Mouse (Mus musculus): ENCODE data around the gene Denr. TPM values are rescaled to one million over a fixed set of nuclear protein-coding genes. Genes with fewer than 3 reads are reported as not detected.

Gene Denr
- polyA plus RNA-seq, 1 experiment from 2014 or later, result 95.3 TPM

DNA sequence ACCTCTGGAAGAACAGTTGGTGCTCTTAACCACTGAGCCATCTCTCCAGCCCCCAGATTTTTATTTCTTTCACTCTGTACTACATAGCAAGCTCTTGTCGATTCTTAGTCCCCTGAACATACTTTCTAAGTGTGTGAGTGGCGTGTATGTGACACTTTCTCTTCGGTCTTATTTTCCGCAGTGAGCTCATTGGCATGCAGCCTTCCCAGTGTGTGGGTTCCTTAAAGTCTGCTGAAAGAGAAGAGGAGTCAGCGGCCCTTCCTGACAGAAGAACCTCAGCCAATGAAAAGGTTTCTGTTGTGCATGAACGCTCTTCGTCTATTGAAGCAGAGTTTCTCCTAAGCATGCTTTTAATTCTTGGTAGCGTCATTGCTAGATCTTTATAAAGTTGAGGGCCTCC lies 50.2 kb downstream of the Denr start:
- DNase-seq (ENCODE audit: low spot score), result no peak
- no peaks in the 10 kb centered on the region for H3K4me1 ChIP-seq (ENCODE audit: control insufficient read depth, insufficient read depth, low read length)
- no peak overlapping the region for H3K4me3 ChIP-seq (ENCODE audit: low read depth, low read length)
- H3K27me3 ChIP-seq (replicated peaks; ENCODE audit: control insufficient read depth, insufficient read depth, low read length), result no peaks in the 10 kb centered on the region
- WGBS, result 80% methylated on average over 8 of the region's 8 CpGs
- no peak overlapping the region for H3K4me2 ChIP-seq (ENCODE audit: low read length)
- H3K9ac ChIP-seq (ENCODE audit: low read length), result no peak overlapping the region
- H3K27ac ChIP-seq (ENCODE audit: low read depth, low read length), result no peak overlapping the region
- no peaks in the 10 kb centered on the region for H3K36me3 ChIP-seq (ENCODE audit: control insufficient read depth, insufficient read depth, low read length)
- H3K9me3 ChIP-seq (replicated peaks; ENCODE audit: control insufficient read depth, low read length), result no peaks in the 10 kb centered on the region
- ATAC-seq, result no peak

DNA sequence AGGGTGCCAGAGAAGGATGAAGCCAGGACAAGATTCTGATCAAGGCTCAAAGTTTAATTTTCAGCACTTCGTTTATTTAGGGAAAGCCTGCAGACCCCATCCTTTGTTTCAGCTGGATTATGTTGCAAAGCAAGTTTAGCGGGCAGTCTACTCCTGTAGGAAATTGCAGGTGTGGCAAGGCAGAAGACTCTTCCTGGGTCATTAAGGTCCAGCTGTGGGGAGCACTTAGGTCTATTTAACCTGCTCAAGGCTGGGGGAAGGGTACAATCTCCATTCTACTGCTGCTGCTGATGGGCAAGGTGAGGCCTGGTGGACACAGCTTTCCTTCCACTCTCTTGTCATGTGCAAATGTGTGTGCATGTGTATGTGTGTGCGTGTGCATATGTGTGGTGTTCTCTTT lies 52.0 kb downstream of the Denr start:
- H3K9me3 ChIP-seq (replicated peaks; ENCODE audit: control insufficient read depth, low read length), result no peaks in the 10 kb centered on the region
- no peak for DNase-seq (ENCODE audit: low spot score)
- H3K9ac ChIP-seq (ENCODE audit: low read length), result no peak overlapping the region
- no peak overlapping the region for H3K27ac ChIP-seq (ENCODE audit: low read depth, low read length)
- no peaks in the 10 kb centered on the region for H3K27me3 ChIP-seq (replicated peaks; ENCODE audit: control insufficient read depth, insufficient read depth, low read length)
- no peaks in the 10 kb centered on the region for H3K36me3 ChIP-seq (ENCODE audit: control insufficient read depth, insufficient read depth, low read length)
- H3K4me2 ChIP-seq (ENCODE audit: low read length), result no peak overlapping the region
- WGBS, result 74% methylated on average over 3 of the region's 3 CpGs
- H3K4me3 ChIP-seq (ENCODE audit: low read depth, low read length), result no peak overlapping the region
- ATAC-seq, result no peak
- no peaks in the 10 kb centered on the region for H3K4me1 ChIP-seq (ENCODE audit: control insufficient read depth, insufficient read depth, low read length)

DNA sequence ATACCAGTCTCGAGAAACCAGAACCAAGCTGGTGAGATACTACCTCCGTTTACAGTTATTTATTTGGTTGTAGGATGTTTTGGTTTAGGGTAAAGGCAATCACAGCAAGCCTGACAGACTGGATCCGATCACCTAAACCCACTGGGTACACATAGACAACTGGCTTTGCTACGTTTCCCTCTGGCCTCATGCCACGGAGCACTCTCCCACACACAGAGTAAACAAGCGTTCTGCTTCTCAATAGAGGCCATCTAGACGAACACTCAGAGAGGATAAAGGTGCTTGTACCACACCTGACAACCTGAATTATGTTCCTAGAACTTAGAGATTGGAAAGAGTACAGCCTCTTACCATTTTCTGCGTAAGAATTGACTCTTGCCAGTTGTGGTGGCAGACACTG lies 53.2 kb downstream of the Denr start:
- no peaks in the 10 kb centered on the region for H3K9me3 ChIP-seq (replicated peaks; ENCODE audit: control insufficient read depth, low read length)
- no peak overlapping the region for H3K4me3 ChIP-seq (ENCODE audit: low read depth, low read length)
- no peak overlapping the region for H3K4me2 ChIP-seq (ENCODE audit: low read length)
- no peak overlapping the region for H3K27ac ChIP-seq (ENCODE audit: low read depth, low read length)
- WGBS, result 79% methylated on average over 8 of the region's 8 CpGs
- H3K4me1 ChIP-seq (ENCODE audit: control insufficient read depth, insufficient read depth, low read length), result no peaks in the 10 kb centered on the region
- H3K9ac ChIP-seq (ENCODE audit: low read length), result no peak overlapping the region
- DNase-seq (ENCODE audit: low spot score), result no peak
- H3K36me3 ChIP-seq (ENCODE audit: control insufficient read depth, insufficient read depth, low read length), result no peaks in the 10 kb centered on the region
- H3K27me3 ChIP-seq (replicated peaks; ENCODE audit: control insufficient read depth, insufficient read depth, low read length), result no peaks in the 10 kb centered on the region
- no peak for ATAC-seq

DNA sequence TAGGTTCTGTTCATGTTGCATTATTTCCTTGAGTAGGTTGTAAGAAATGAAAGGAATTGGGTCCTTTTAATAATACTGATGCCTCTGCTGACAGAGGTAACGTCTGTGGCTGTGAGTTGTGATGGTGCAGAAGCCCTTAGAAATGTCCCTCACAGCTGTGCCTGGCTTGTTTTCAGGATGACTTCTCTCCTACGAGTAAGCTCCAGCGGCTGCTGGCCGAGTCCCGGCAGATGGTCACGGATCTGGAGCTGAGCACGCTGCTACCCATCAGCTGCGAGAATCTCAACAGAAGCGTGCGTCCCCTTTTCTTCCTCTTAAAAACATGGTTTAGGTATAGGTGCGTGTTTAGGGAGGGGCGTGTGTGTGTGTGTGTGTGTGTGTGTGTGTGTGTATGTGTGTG lies 54.1 kb downstream of the Denr start:
- no peaks in the 10 kb centered on the region for H3K4me1 ChIP-seq (ENCODE audit: control insufficient read depth, insufficient read depth, low read length)
- ATAC-seq, result no peak
- H3K9me3 ChIP-seq (replicated peaks; ENCODE audit: control insufficient read depth, low read length), result no peaks in the 10 kb centered on the region
- no peak overlapping the region for H3K4me2 ChIP-seq (ENCODE audit: low read length)
- DNase-seq (ENCODE audit: low spot score), result no peak
- 87% methylated on average over 12 of the region's 12 CpGs for WGBS
- H3K9ac ChIP-seq (ENCODE audit: low read length), result no peak overlapping the region
- no peaks in the 10 kb centered on the region for H3K27me3 ChIP-seq (replicated peaks; ENCODE audit: control insufficient read depth, insufficient read depth, low read length)
- H3K4me3 ChIP-seq (ENCODE audit: low read depth, low read length), result no peak overlapping the region
- no peak overlapping the region for H3K27ac ChIP-seq (ENCODE audit: low read depth, low read length)
- H3K36me3 ChIP-seq (ENCODE audit: control insufficient read depth, insufficient read depth, low read length), result no peaks in the 10 kb centered on the region

DNA sequence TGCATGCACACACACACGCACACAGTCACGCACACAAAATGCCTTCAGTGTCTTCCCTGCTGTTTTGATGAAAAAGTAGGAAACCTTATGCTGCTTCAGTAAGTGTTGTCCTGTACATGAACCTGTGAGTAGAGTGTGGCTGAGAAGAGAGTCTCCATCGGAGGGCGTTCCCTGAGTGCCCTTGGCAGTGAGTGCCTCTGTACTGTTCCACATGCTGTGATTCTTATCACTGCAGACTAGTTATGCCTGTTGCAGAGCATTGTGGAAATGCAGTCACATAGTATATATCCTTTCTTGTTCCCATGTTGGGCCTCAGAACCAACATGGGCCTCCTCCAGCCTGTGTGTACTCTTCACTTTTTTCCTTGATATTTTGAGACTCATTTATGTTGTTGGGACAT lies 57.2 kb downstream of the Denr start:
- H3K36me3 ChIP-seq (ENCODE audit: control insufficient read depth, insufficient read depth, low read length), result no peaks in the 10 kb centered on the region
- no peak overlapping the region for H3K9ac ChIP-seq (ENCODE audit: low read length)
- no peak for DNase-seq (ENCODE audit: low spot score)
- no peaks in the 10 kb centered on the region for H3K4me1 ChIP-seq (ENCODE audit: control insufficient read depth, insufficient read depth, low read length)
- H3K9me3 ChIP-seq (replicated peaks; ENCODE audit: control insufficient read depth, low read length), result no peaks in the 10 kb centered on the region
- H3K27me3 ChIP-seq (replicated peaks; ENCODE audit: control insufficient read depth, insufficient read depth, low read length), result no peaks in the 10 kb centered on the region
- ATAC-seq, result no peak
- no peak overlapping the region for H3K4me3 ChIP-seq (ENCODE audit: low read depth, low read length)
- no peak overlapping the region for H3K27ac ChIP-seq (ENCODE audit: low read depth, low read length)
- WGBS, result 92% methylated on average over 4 of the region's 4 CpGs
- H3K4me2 ChIP-seq (ENCODE audit: low read length), result no peak overlapping the region

DNA sequence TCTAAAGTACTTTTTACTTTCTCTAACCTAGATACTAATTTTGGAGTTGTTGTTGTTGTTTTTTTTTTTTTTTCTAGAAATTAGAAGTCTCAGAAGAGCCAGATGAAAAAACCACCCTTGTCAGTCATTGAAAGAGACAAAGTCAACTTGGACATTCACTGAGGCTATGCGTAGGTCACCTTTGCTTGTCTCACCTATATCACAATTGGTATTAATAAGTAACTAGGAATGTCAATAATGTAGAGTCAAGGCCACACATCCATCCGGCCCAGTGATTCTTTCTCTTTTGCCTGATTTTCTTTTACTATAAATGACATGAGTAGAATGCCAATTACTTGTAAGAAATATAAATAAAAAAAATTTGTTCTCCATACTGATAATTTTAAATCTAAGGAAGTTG lies 59.8 kb downstream of the Denr start:
- Histone ChIP-seq H3K4me3 (ENCODE audit: low read depth, low read length) (no peak overlapping the region), H3K9ac (ENCODE audit: low read length) (no peak overlapping the region), H3K36me3 (ENCODE audit: control insufficient read depth, insufficient read depth, low read length) (no peaks in the 10 kb centered on the region), H3K4me1 (ENCODE audit: control insufficient read depth, insufficient read depth, low read length) (no peaks in the 10 kb centered on the region), H3K4me2 (ENCODE audit: low read length) (no peak overlapping the region), H3K27ac (ENCODE audit: low read depth, low read length) (no peak overlapping the region), H3K27me3 (replicated peaks; ENCODE audit: control insufficient read depth, insufficient read depth, low read length) (no peaks in the 10 kb centered on the region), H3K9me3 (replicated peaks; ENCODE audit: control insufficient read depth, low read length) (no peaks in the 10 kb centered on the region)
- WGBS, result 94% methylated on average over 2 of the region's 2 CpGs
- DNase-seq (ENCODE audit: low spot score) (no peak), ATAC-seq (no peak)

DNA sequence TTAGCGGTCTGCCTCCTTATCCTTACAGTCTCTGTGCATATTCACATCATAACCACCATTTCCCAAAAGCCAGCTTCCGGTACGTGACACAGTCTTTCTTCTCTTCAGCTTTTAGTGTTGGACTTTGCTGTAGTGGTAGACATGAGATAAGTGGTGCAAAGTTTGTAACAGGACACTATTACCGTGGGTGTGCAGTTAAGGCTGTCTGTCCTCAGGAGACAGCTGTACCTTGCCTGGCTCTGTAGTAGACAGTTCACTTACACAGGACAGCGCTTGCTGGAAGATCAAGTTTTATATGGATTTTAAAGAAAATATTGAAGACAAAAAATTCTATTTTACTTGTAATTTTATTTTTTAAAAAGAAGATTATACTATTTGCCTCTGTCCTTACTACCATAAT lies 61.5 kb downstream of the Denr start:
- DNase-seq (ENCODE audit: low spot score), result no peak
- no peak for ATAC-seq
- Histone ChIP-seq H3K27me3 (replicated peaks; ENCODE audit: control insufficient read depth, insufficient read depth, low read length) (no peaks in the 10 kb centered on the region), H3K9me3 (replicated peaks; ENCODE audit: control insufficient read depth, low read length) (no peaks in the 10 kb centered on the region), H3K4me2 (ENCODE audit: low read length) (no peak overlapping the region), H3K36me3 (ENCODE audit: control insufficient read depth, insufficient read depth, low read length) (no peaks in the 10 kb centered on the region), H3K4me1 (ENCODE audit: control insufficient read depth, insufficient read depth, low read length) (0 out of 2 replicates have a peak, but pooled peaks cover 3% of the 10 kb centered on the region), H3K9ac (ENCODE audit: low read length) (no peak overlapping the region), H3K4me3 (ENCODE audit: low read depth, low read length) (no peak overlapping the region), H3K27ac (ENCODE audit: low read depth, low read length) (no peak overlapping the region)
- 83% methylated on average over 5 of the region's 5 CpGs for WGBS

DNA sequence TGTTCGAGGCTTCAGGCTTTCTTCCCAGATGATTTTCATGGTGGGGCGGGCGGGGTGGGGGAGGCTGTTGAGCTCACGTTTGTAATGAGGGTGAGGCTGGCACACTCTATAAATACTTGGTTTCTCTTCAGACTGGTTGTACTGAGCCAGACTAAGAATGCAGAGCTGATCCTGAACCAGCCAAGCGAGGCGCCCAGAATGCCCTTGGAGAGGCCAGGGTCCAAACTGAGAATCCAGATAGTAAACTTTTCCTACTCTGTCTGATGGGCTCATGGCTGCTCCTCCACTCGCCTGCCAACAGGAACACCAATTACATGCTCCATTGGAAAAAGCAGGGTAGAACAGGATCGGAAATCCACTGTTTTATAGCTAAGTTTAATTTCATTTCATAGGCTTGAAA lies 62.2 kb downstream of the Denr start:
- 0 out of 2 replicates have a peak, but pooled peaks cover 3% of the 10 kb centered on the region for H3K4me1 ChIP-seq (ENCODE audit: control insufficient read depth, insufficient read depth, low read length)
- 54% methylated on average over 8 of the region's 8 CpGs for WGBS

DNA sequence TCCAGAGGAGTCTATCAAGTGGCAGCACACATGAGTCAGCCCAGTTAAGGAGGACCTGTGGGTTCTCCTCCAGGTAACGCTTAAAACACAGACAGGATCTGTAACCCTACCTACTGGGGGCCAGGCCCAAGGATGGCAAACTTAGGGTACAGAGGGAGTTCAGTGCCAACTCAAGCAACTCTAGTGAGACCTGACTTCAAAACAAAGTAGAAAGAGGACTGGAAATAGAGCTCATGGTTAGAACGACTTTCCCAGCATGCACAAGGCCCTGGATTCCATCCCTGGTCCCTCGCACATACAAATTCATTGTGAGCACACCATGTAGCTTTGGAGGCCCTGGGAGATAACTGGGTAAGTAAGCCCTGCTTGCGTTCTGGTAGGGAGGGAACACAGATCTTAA lies 63.6 kb downstream of the Denr start:
- Histone ChIP-seq H3K4me1 (ENCODE audit: control insufficient read depth, insufficient read depth, low read length) (peaks cover 8% of the 10 kb centered on the region; the same call in 1 of the 2 replicates), H3K36me3 (ENCODE audit: control insufficient read depth, insufficient read depth, low read length) (no peaks in the 10 kb centered on the region), H3K4me2 (ENCODE audit: low read length) (no peak overlapping the region), H3K4me3 (ENCODE audit: low read depth, low read length) (no peak overlapping the region), H3K27me3 (replicated peaks; ENCODE audit: control insufficient read depth, insufficient read depth, low read length) (no peaks in the 10 kb centered on the region), H3K27ac (ENCODE audit: low read depth, low read length) (no peak overlapping the region), H3K9ac (ENCODE audit: low read length) (no peak overlapping the region), H3K9me3 (replicated peaks; ENCODE audit: control insufficient read depth, low read length) (no peaks in the 10 kb centered on the region)
- DNase-seq (ENCODE audit: low spot score) (no peak), ATAC-seq (no peak)
- 95% methylated on average over 4 of the region's 4 CpGs for WGBS

More for the DNA sequence above, 62.2 kb downstream of the Denr start:
- H3K36me3 ChIP-seq (ENCODE audit: control insufficient read depth, insufficient read depth, low read length), result no peaks in the 10 kb centered on the region
- ATAC-seq (no peak), DNase-seq (ENCODE audit: low spot score) (no peak)
- no peak overlapping the region for H3K4me2 ChIP-seq (ENCODE audit: low read length)
- no peaks in the 10 kb centered on the region for H3K27me3 ChIP-seq (replicated peaks; ENCODE audit: control insufficient read depth, insufficient read depth, low read length)
- no peak overlapping the region for H3K9ac ChIP-seq (ENCODE audit: low read length)
- no peak overlapping the region for H3K27ac ChIP-seq (ENCODE audit: low read depth, low read length)
- no peaks in the 10 kb centered on the region for H3K9me3 ChIP-seq (replicated peaks; ENCODE audit: control insufficient read depth, low read length)
- H3K4me3 ChIP-seq (ENCODE audit: low read depth, low read length), result no peak overlapping the region
